Mouse (Mus musculus) G1E (cell line): ENCODE measurements at regions not wholly inside any gene's neighbourhood (a gene's known extent, or its start where the extent isn't known, plus 50 kb on each side); places are given as distances from the start of the nearest gene placed in this dataset.

Experiments used
- ATAC-seq: 2 replicates; pipeline ENCODE4 v1.8.0; 2016; ENCODE audit warnings: mild to moderate bottlenecking; ENCODE audit not compliant: insufficient number of reproducible peaks, poor library complexity, low FRiP score, severe bottlenecking; ENCODE audit errors: extremely low read depth
- DNase-seq: peaks from one replicate; pipeline ENCODE4 v3.0.0; 2012; ENCODE audit warnings: low spot score
- H3K27me3 ChIP-seq: 2 replicates; pipeline ENCODE4 v1.6.1; 2012; ENCODE audit warnings: mild to moderate bottlenecking, low read length, inconsistent platforms; ENCODE audit not compliant: insufficient read depth
- H3K36me3 ChIP-seq: replicated peaks from 2 replicates; pipeline ENCODE3; 2012; ENCODE audit warnings: mild to moderate bottlenecking, inconsistent platforms
- H3K4me1 ChIP-seq: 2 replicates; pipeline ENCODE4 v1.6.1; 2012; ENCODE audit warnings: low read depth, low read length, inconsistent platforms, mixed read lengths; ENCODE audit not compliant: insufficient read depth
- H3K4me3 ChIP-seq: 2 replicates; pipeline ENCODE4 v1.5.1; 2012; ENCODE audit warnings: low read depth, mild to moderate bottlenecking, inconsistent platforms, low read length, moderate library complexity, mixed read lengths
- H3K9me3 ChIP-seq: replicated peaks from 2 replicates; pipeline ENCODE4 v1.6.1; 2012; ENCODE audit warnings: inconsistent platforms
- CTCF ChIP-seq: IDR thresholded peaks from 2 replicates; pipeline ENCODE4 v1.5.1; 2012; ENCODE audit warnings: low read depth, low read length, inconsistent platforms, mixed read lengths
- GATA1 ChIP-seq: IDR thresholded peaks from 2 replicates; pipeline ENCODE4 v1.6.1; 2012; ENCODE audit warnings: borderline replicate concordance, low read length, inconsistent platforms, mixed read lengths
- GATA2 ChIP-seq: IDR thresholded peaks from 2 replicates; pipeline ENCODE4 v1.6.1; 2012; ENCODE audit warnings: low read depth, low read length, inconsistent platforms, borderline replicate concordance
- POLR2AphosphoS5 ChIP-seq: IDR thresholded peaks from 2 replicates; pipeline ENCODE4 v1.6.1; 2012; ENCODE audit warnings: low read depth, low read length, inconsistent platforms; ENCODE audit not compliant: insufficient replicate concordance
- TAL1 ChIP-seq: conservative IDR thresholded peaks from 2 replicates; pipeline ENCODE4 v1.6.1; 2012; ENCODE audit warnings: low read depth, low read length, inconsistent platforms, mixed read lengths

- TF ChIP-seq TAL1 (no peak), POLR2AphosphoS5 (no peak), GATA1 (no peak), CTCF (no peak), GATA2 (no peak)
- peaks cover 12% of the 10 kb centered on the region for H3K27me3 ChIP-seq
- H3K4me1 ChIP-seq, result peaks cover 2% of the 10 kb centered on the region; the same call in 1 of the 2 replicates
- no peaks in the 10 kb centered on the region for H3K9me3 ChIP-seq
- no peak overlapping the region for H3K4me3 ChIP-seq
- ATAC-seq, result no peak
- DNase-seq, result no peak
- no peaks in the 10 kb centered on the region for H3K36me3 ChIP-seq
Observed at GRCm38 (mm10) chr3:21971731-21972130, 104.7 kb upstream of the Tbl1xr1 start.

- peaks cover 12% of the 10 kb centered on the region for H3K4me1 ChIP-seq
- no peak overlapping the region for H3K4me3 ChIP-seq
- no peak for DNase-seq
- H3K9me3 ChIP-seq, result no peaks in the 10 kb centered on the region
- H3K36me3 ChIP-seq, result no peaks in the 10 kb centered on the region
- no peak for TF ChIP-seq CTCF
- TF ChIP-seq GATA1, result no peak
- TF ChIP-seq POLR2AphosphoS5, result no peak
- TF ChIP-seq GATA2, result no peak
- TF ChIP-seq TAL1, result no peak
- H3K27me3 ChIP-seq, result peaks cover 12% of the 10 kb centered on the region
- no peak for ATAC-seq
Observed at GRCm38 (mm10) chr3:21973153-21973552, 103.3 kb upstream of the Tbl1xr1 start.

DNA sequence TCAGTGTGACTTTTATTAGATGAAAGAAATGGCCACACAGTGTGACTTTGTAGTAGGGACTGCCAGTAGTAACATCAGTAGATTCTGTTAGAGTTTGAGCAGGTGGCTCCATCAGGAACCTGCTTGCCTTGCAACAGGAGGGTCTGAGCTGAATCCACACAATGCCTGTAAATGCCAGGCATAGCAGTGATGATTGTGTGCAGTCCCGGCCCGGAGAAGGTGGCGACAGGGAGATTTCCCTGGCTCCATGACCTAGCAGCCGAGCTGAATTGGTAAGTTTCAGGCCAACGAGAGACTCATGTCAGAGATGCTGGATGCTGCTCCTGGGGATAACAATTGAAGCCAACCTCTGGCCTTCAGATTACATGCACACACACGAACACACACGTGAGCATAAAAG, 102.8 kb upstream of the Tbl1xr1 start:
- no peak for TF ChIP-seq TAL1
- no peak for TF ChIP-seq POLR2AphosphoS5
- TF ChIP-seq CTCF, result no peak
- TF ChIP-seq GATA1, result no peak
- TF ChIP-seq GATA2, result no peak
- no peak for DNase-seq
- H3K4me1 ChIP-seq, result peaks cover 16% of the 10 kb centered on the region
- H3K9me3 ChIP-seq, result no peaks in the 10 kb centered on the region
- peaks cover 12% of the 10 kb centered on the region for H3K27me3 ChIP-seq
- H3K36me3 ChIP-seq, result no peaks in the 10 kb centered on the region
- ATAC-seq, result no peak
- no peak overlapping the region for H3K4me3 ChIP-seq

GRCm38 (mm10) chr3:21974766-21975165, 101.7 kb upstream of the Tbl1xr1 start:
- ATAC-seq (no peak), DNase-seq (no peak)
- no peak overlapping the region for H3K4me3 ChIP-seq
- peaks cover 19% of the 10 kb centered on the region for H3K4me1 ChIP-seq
- peaks cover 9% of the 10 kb centered on the region for H3K27me3 ChIP-seq
- H3K36me3 ChIP-seq, result no peaks in the 10 kb centered on the region
- TF ChIP-seq TAL1 (no peak), GATA2 (no peak), POLR2AphosphoS5 (no peak), GATA1 (no peak), CTCF (no peak)
- no peaks in the 10 kb centered on the region for H3K9me3 ChIP-seq

GRCm38 (mm10) chr3:21977775-21978174, 98.7 kb upstream of the Tbl1xr1 start:
- TF ChIP-seq GATA2 (no peak), TAL1 (no peak), CTCF (no peak), POLR2AphosphoS5 (no peak), GATA1 (no peak)
- ATAC-seq, result no peak
- Histone ChIP-seq H3K4me1 (peaks cover 23% of the 10 kb centered on the region), H3K9me3 (peaks cover 5% of the 10 kb centered on the region), H3K27me3 (peaks cover 7% of the 10 kb centered on the region), H3K36me3 (no peaks in the 10 kb centered on the region), H3K4me3 (no peak overlapping the region)
- no peak for DNase-seq

- no peak for TF ChIP-seq CTCF
- TF ChIP-seq GATA2, result no peak
- no peak for TF ChIP-seq POLR2AphosphoS5
- TF ChIP-seq TAL1, result no peak
- TF ChIP-seq GATA1, result no peak
- peaks cover 5% of the 10 kb centered on the region for H3K9me3 ChIP-seq
- no peaks in the 10 kb centered on the region for H3K27me3 ChIP-seq
- peaks cover 52% of the 10 kb centered on the region for H3K4me1 ChIP-seq
- ATAC-seq, result no peak
- H3K36me3 ChIP-seq, result no peaks in the 10 kb centered on the region
- H3K4me3 ChIP-seq, result no peak overlapping the region
- DNase-seq, result peak; percentile 19
Observed at GRCm38 (mm10) chr3:21982991-21983390, 93.5 kb upstream of the Tbl1xr1 start.
